Mouse (Mus musculus) right cerebral cortex, postnatal 36 days (tissue): ENCODE measurements around the gene Dennd5b.
"Not testable (repeated sequence)": the region's sequence is repeated elsewhere in the genome, so short reads cannot be mapped to it uniquely, and the experiment has no call there.

ENCODE experiments used
- DNase-seq, 2 experiments: peaks; one replicate each; pipeline ENCODE4 v3.0.0; 2022; ENCODE audit warnings: low spot score in 2 of 2, mixed read lengths in 1 of 2

Gene Dennd5b

GRCm38 (mm10) chr6:149010766-149011301, 90.6 kb downstream of the Dennd5b start:
- no peak for DNase-seq

GRCm38 (mm10) chr6:149005009-149005408, 96.5 kb downstream of the Dennd5b start:
- no peak for DNase-seq

GRCm38 (mm10) chr6:148994327-148994999, 107.0 kb downstream of the Dennd5b start:
- no peak for DNase-seq

- no peak for DNase-seq
These were observed 108.1 kb downstream of the Dennd5b start for GRCm38 (mm10) chr6:148993117-148994077.

GRCm38 (mm10) chr6:148992373-148993116, 108.9 kb downstream of the Dennd5b start:
- DNase-seq = no peak

- no peak for DNase-seq
These were observed 109.7 kb downstream of the Dennd5b start for GRCm38 (mm10) chr6:148991660-148992372.

GRCm38 (mm10) chr6:148989792-148990491, 111.5 kb downstream of the Dennd5b start:
- DNase-seq = not testable (repeated sequence)

- DNase-seq = no peak
These were observed 115.5 kb downstream of the Dennd5b start for GRCm38 (mm10) chr6:148986003-148986402.

- DNase-seq = no peak
These were observed 121.0 kb downstream of the Dennd5b start for GRCm38 (mm10) chr6:148980495-148980894.

- DNase-seq = no peak
These were observed 126.4 kb downstream of the Dennd5b start for GRCm38 (mm10) chr6:148975096-148975495.

GRCm38 (mm10) chr6:148972891-148973290, 128.6 kb downstream of the Dennd5b start:
- DNase-seq = no peak

- DNase-seq = no peak
These were observed 129.2 kb downstream of the Dennd5b start for GRCm38 (mm10) chr6:148972059-148972848.

GRCm38 (mm10) chr6:148971385-148971940, 130.0 kb downstream of the Dennd5b start:
- no peak for DNase-seq

GRCm38 (mm10) chr6:148961285-148961684, 140.2 kb downstream of the Dennd5b start:
- DNase-seq = no peak

GRCm38 (mm10) chr6:148959540-148960238, 141.8 kb downstream of the Dennd5b start:
- no peak for DNase-seq

- DNase-seq = no peak
These were observed 142.8 kb downstream of the Dennd5b start for GRCm38 (mm10) chr6:148958712-148959111.

- DNase-seq = no peak
These were observed 144.4 kb downstream of the Dennd5b start for GRCm38 (mm10) chr6:148957046-148957445.

GRCm38 (mm10) chr6:148955641-148956420, 145.6 kb downstream of the Dennd5b start:
- no peak for DNase-seq
